Mouse (Mus musculus) lung, postnatal 0 days (tissue): ENCODE measurements around the gene 2610528A11Rik. TPM values are rescaled to one million over a fixed set of nuclear protein-coding genes. Genes with fewer than 3 reads are reported as not detected.
A peak's percentile ranks its signal among the peaks of the same experiment; 100 is the strongest.

Experiments
- ATAC-seq: fragments of 200-750 bp; cut with Nextera tagmentation; 2 replicates; pipeline ENCODE4 v1.8.0; 2017; ENCODE audit warnings: moderate library complexity
- DNase-seq: peaks from one replicate; pipeline ENCODE4 v3.0.0-alpha.2; 2016; ENCODE audit warnings: low spot score
- H3K27ac ChIP-seq: fragments of 300-500 bp; sonication (generic); 2 replicates; pipeline ENCODE4 v1.5.1; 2014; ENCODE audit warnings: antibody characterized with exemption, mild to moderate bottlenecking, low read length, mixed read lengths
- H3K27me3 ChIP-seq: fragments of 300-500 bp; sonication (generic); replicated peaks from 2 replicates; pipeline ENCODE4 v1.6.1; 2014; ENCODE audit warnings: low read length, mixed read lengths; ENCODE audit not compliant: insufficient read depth
- H3K36me3 ChIP-seq: fragments of 300-500 bp; sonication (generic); 2 replicates; pipeline ENCODE4 v1.6.1; 2014; ENCODE audit warnings: low read length, mixed read lengths; ENCODE audit not compliant: insufficient read depth
- H3K4me1 ChIP-seq: fragments of 300-500 bp; sonication (generic); 2 replicates; pipeline ENCODE4 v1.6.1; 2014; ENCODE audit warnings: antibody characterized with exemption, low read depth, low read length, mixed read lengths; ENCODE audit not compliant: insufficient read depth
- H3K4me2 ChIP-seq: fragments of 300-500 bp; sonication (generic); replicated peaks from 2 replicates; pipeline ENCODE4 v1.6.1; 2014; ENCODE audit warnings: low read depth, mild to moderate bottlenecking, low read length, moderate library complexity, mixed read lengths
- H3K4me3 ChIP-seq: fragments of 300-500 bp; sonication (generic); 2 replicates; pipeline ENCODE4 v1.5.1; 2014; ENCODE audit warnings: low read depth, low read length
- H3K9ac ChIP-seq: fragments of 300-500 bp; sonication (generic); replicated peaks from 2 replicates; pipeline ENCODE4 v1.6.1; 2014; ENCODE audit warnings: low read depth, mild to moderate bottlenecking
- H3K9me3 ChIP-seq: fragments of 300-500 bp; sonication (generic); 2 replicates; pipeline ENCODE4 v1.6.1; 2016; ENCODE audit warnings: low read length, mixed read lengths
- CTCF ChIP-seq: IDR thresholded peaks from 2 replicates; pipeline ENCODE4 v1.5.1; 2016; ENCODE audit warnings: antibody characterized with exemption, mild to moderate bottlenecking
- EP300 ChIP-seq: IDR thresholded peaks from 2 replicates; pipeline ENCODE4 v1.6.1; 2016; ENCODE audit warnings: antibody characterized with exemption, mild to moderate bottlenecking, control low read depth
- WGBS: fragments of 180-500 bp; shearing (Covaris S2); extraction: QIAGEN DNeasy Blood & Tissue Kit; methylation state at CpG from one replicate; pipeline ENCODE4 v1.1.7; 2014; 5-methylcytosine and 5-hydroxymethylcytosine counted together
- polyA plus RNA-seq: library from polyadenylated mRNA; unstranded; fragments of >200 nt; fragmentation: Nextera tagmentation; extraction: Ambion mirVana; gene quantifications from 2 replicates; pipeline ENCODE4 v1.2.1, GENCODE M21; 2015

The 2610528A11Rik gene
- polyA plus RNA-seq, 1 experiment from 2014 or later = 0.27 TPM

DNA sequence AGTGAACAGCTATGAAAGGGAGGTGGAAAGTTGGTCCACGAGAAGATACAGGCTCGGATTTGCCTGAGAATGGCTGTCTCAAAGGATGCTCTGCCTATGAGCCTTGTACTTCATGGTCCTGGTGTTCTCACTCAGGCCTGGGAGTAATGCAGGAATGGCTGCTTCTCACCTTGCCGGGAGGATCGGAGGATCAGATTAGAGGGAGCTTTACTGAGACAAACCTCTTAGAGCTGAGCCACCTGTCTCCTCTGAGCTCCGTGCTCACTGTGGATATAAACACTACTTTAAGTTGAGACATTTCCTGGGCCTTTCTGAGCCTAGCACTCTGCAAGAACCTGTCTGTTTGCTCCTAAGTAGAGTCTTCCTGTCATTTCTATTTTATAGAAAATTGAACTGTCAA is 12.3 kb downstream of the 2610528A11Rik start:
- Histone ChIP-seq H3K4me2 (no peak overlapping the region), H3K27me3 (0 out of 2 replicates have a peak, but pooled peaks cover 9% of the 10 kb centered on the region), H3K4me3 (no peak overlapping the region), H3K9me3 (no peaks in the 10 kb centered on the region), H3K4me1 (no peaks in the 10 kb centered on the region), H3K36me3 (no peaks in the 10 kb centered on the region), H3K9ac (no peak overlapping the region), H3K27ac (no peak overlapping the region)
- 62% methylated on average over 5 of the region's 5 CpGs for WGBS
- ATAC-seq (no peak), DNase-seq (no peak)
- TF ChIP-seq CTCF = no peak
- no peak for TF ChIP-seq EP300

DNA sequence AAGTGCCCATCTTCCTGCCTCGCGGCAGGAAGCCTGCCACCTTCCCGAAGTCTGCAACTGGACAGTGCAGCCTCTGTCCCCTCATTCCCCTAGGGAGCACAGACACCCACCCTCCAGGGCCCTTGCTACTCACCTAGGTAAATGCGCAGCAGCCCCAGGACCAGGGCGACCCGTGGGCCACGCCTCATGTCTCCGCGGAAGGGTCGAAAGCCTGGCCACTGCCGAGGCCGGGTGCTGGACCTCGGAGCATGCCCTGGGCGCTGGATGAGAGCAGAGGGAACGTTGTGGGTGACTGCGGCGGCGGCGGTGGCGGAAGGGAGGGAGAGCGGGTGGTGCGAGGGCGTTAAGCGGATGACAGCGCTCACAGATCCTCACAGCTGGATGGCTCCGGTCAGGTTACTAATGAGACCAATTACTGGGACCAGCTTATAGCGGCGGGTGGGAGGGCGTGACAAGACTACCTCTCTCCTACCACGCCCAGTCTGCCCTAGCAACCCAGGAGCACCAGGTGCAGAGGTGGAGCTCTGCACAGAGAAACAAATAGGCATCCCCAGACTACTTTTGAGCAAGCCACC is 15.8 kb downstream of the 2610528A11Rik start, which contains the start of gene Cdhr1:
Cdhr1 (minus strand) TSS at position 392 of the 575 bp plus-strand sequence.
- DNase-seq = no peak
- Histone ChIP-seq H3K36me3 (no peaks in the 10 kb centered on the region), H3K9ac (no peak within 1 kb of the TSS), H3K4me1 (no peaks in the 10 kb centered on the region), H3K9me3 (no peaks in the 10 kb centered on the region), H3K27ac (no peak within 1 kb of the TSS), H3K4me2 (0 out of 2 replicates have a peak within 1 kb of the TSS, but pooled peaks have one; percentile 30), H3K27me3 (0 out of 2 replicates have a peak, but pooled peaks cover 9% of the 10 kb centered on the region), H3K4me3 (no peak within 1 kb of the TSS)
- no peak for TF ChIP-seq EP300
- TF ChIP-seq CTCF = no peak
- WGBS = under 1% methylated on average over 26 of the region's 30 CpGs
- ATAC-seq = no peak

DNA sequence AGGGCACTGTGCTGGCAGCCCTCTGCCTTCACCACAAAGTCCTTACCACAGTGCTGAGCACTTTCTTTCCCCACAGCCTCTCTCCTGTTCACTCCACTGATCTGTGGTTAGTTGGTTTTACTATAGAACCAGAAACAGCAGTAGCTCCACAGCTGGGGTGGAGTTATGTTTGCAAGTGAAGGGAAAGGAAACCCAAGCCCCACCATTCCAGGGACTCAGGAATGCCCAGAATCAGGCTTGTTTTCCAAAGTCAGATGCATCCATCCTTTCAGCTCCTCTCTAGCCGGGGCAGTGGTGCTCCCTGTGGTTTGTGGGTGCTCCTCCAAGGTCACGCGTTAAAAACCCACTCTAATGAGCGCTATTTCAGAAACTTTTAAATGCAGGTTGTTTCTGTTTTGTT is 18.3 kb downstream of the 2610528A11Rik start:
- Histone ChIP-seq H3K27me3 (0 out of 2 replicates have a peak, but pooled peaks cover 9% of the 10 kb centered on the region), H3K9me3 (no peaks in the 10 kb centered on the region), H3K27ac (no peak overlapping the region), H3K36me3 (no peaks in the 10 kb centered on the region), H3K9ac (no peak overlapping the region), H3K4me2 (no peak overlapping the region), H3K4me1 (no peaks in the 10 kb centered on the region), H3K4me3 (no peak overlapping the region)
- WGBS = 70% methylated on average over 4 of the region's 4 CpGs
- ATAC-seq (no peak), DNase-seq (no peak)
- no peak for TF ChIP-seq EP300

DNA sequence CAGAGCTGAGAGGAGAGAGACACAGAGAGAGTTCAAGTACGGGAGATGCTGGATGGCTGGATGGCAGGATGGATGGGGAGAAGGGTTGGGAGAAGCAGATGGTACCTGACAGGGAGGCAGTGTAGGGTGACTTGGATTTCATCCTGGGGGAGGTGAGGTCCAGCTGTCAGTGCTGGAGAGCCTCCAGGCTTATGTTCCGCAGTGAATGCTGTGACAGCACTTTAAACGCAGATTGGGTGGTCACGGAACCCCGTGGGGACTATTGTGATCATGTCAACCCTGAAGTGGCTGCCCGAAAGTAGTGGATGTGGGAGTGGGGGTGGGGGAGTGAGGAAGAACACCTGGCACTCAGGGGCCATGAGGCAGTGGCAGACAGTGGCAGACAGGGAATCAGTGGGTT is 19.4 kb downstream of the 2610528A11Rik start:
- no peak for TF ChIP-seq EP300
- TF ChIP-seq CTCF = no peak
- Histone ChIP-seq H3K9ac (no peak overlapping the region), H3K9me3 (no peaks in the 10 kb centered on the region), H3K27me3 (0 out of 2 replicates have a peak, but pooled peaks cover 9% of the 10 kb centered on the region), H3K36me3 (no peaks in the 10 kb centered on the region), H3K4me2 (no peak overlapping the region), H3K4me1 (no peaks in the 10 kb centered on the region), H3K27ac (no peak overlapping the region), H3K4me3 (no peak overlapping the region)
- ATAC-seq (no peak), DNase-seq (no peak)
- 60% methylated on average over 6 of the region's 6 CpGs for WGBS

DNA sequence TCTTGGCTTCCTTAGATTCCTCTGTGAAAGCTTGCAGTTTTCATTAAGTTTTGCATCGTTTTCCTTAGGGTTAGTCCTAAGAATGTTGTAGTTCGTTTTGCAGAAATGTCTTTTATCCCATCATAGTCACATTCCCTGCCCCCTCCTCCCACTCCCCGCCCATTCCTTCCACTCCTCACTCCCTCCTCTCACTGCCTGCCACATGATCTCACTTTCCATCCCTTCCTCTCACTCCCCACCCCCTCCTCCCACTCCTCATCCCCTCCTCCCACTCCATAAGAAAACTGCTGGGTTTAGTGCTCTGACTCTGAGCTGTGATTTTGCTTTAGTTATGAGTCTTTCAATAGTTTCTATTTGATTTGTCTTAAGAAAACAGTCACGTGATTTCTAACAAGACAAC is 30.1 kb downstream of the 2610528A11Rik start:
- H3K4me3 ChIP-seq = no peak overlapping the region
- no peaks in the 10 kb centered on the region for H3K9me3 ChIP-seq
- no peaks in the 10 kb centered on the region for H3K36me3 ChIP-seq
- DNase-seq = no peak
- no peaks in the 10 kb centered on the region for H3K4me1 ChIP-seq
- ATAC-seq = no peak
- H3K27ac ChIP-seq = no peak overlapping the region
- no peak overlapping the region for H3K9ac ChIP-seq
- H3K27me3 ChIP-seq = no peaks in the 10 kb centered on the region
- no peak overlapping the region for H3K4me2 ChIP-seq
- WGBS = 30% methylated on average over 4 of the region's 4 CpGs
- TF ChIP-seq CTCF = no peak
- TF ChIP-seq EP300 = no peak

DNA sequence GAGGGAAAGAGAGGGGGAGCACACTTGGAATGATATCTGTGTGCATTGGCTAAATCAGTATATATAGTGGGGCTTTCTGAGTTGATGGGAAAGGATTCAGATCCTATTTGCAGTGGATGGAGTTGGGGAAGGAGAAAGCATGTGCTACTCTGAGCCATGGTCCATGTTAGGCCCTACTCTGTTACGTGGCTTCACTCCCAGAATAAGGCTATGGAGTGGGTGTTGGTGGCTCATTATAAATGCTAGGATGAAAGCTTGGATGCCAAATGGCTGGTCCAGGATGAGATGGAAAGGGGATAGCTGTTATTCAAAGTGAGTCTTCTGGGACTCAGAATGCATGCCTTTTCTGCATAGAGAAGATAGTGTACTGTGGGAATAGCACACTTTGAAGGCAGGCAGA is 33.1 kb downstream of the 2610528A11Rik start:
- no peak overlapping the region for H3K4me2 ChIP-seq

More for the DNA sequence above, 33.1 kb downstream of the 2610528A11Rik start:
- Histone ChIP-seq H3K9ac (no peak overlapping the region), H3K4me1 (no peaks in the 10 kb centered on the region), H3K27me3 (no peaks in the 10 kb centered on the region), H3K4me3 (no peak overlapping the region), H3K9me3 (no peaks in the 10 kb centered on the region), H3K27ac (no peak overlapping the region), H3K36me3 (no peaks in the 10 kb centered on the region)
- DNase-seq (no peak), ATAC-seq (no peak)
- TF ChIP-seq EP300 = no peak
- TF ChIP-seq CTCF = no peak
- WGBS = 63% methylated on average over 1 of the region's 1 CpGs
